In genomic region chr15:12096447-12096846, GRCm38 (mm10) we compare ENCODE assay signal across 17 mouse cellular contexts. TPM values are rescaled to one million over a fixed set of nuclear protein-coding genes. Genes with fewer than 3 reads are reported as not detected.
A peak's percentile ranks its signal among the peaks of the same experiment; 100 is the strongest.
DNase-seq lines count a peak whose midpoint lies in the region; ATAC-seq and TF ChIP-seq lines count a peak whose summit lies in the region.
"Had no signal": no experiment of that assay in that cellular context is flagged by ENCODE, and none has a peak within 500 bp of the region (broad histone marks: within the 10 kb centered on the region; RNA-seq: fewer than 3 reads in every experiment).

No protein-coding gene starts in this region.

- TF ChIP-seq CTCF in lung, adult 2 months (IDR thresholded peaks at IDR 0.05; ENCODE audit: insufficient read depth, low read length): no peak

- TF ChIP-seq POLR2A in lung, adult 2 months (IDR thresholded peaks at IDR 0.05; ENCODE audit: borderline replicate concordance, extremely low read depth, low read depth, low read length): no peak

- H3K36me3 ChIP-seq in forebrain, embryonic 14.5 days (ENCODE audit: control insufficient read depth, insufficient read depth, low read length): no peaks in the 10 kb centered on the region
- no peaks in the 10 kb centered on the region for H3K36me3 ChIP-seq in forebrain, embryonic 15.5 days
- H3K36me3 ChIP-seq in neural tube, embryonic 15.5 days: no peaks in the 10 kb centered on the region
- H3K36me3 ChIP-seq: heart, embryonic 13.5 days; liver, embryonic 15.5 days; midbrain, embryonic 10.5 days; neural tube, embryonic 12.5 days had no signal

- no peaks in the 10 kb centered on the region; the same call in 1 of the 2 replicates for H3K9me3 ChIP-seq in forebrain, embryonic 14.5 days (replicated peaks; ENCODE audit: control insufficient read depth, low read length)
- H3K9me3 ChIP-seq in forebrain, embryonic 15.5 days: no peaks in the 10 kb centered on the region
- H3K9me3 ChIP-seq in neural tube, embryonic 15.5 days (replicated peaks): no peaks in the 10 kb centered on the region
- H3K9me3 ChIP-seq: liver, embryonic 15.5 days had no signal

- no peak for ATAC-seq in forebrain, embryonic 14.5 days
- no peak for ATAC-seq in forebrain, embryonic 15.5 days (replicated peaks)
- no peak for ATAC-seq in neural tube, embryonic 15.5 days (ENCODE audit: low FRiP score)
- ATAC-seq: inflammation-experienced regulatory T-cells, adult 6 months had no signal

- peak; percentile 25 for DNase-seq in forebrain, embryonic 14.5 days (ENCODE audit: low spot score)
- DNase-seq in lung, postnatal 10 days: peak; percentile 62
- DNase-seq in lung, adult 2 months: no peak
- DNase-seq in left cerebral cortex, postnatal 36 days (ENCODE audit: low spot score in 2 of 2): peak; percentile 78 to 84
- DNase-seq in spleen, adult 18-20 months: no peak
- DNase-seq in retina, postnatal 1 day: no peak
- DNase-seq: adrenal gland, postnatal 10 days; B cell, adult 2 months; cerebellum, adult 9-10 months; thymus, adult 2 months had no signal

- H3K27me3 ChIP-seq in forebrain, embryonic 14.5 days (replicated peaks; ENCODE audit: control insufficient read depth, insufficient read depth, low read length): no peaks in the 10 kb centered on the region
- H3K27me3 ChIP-seq in forebrain, embryonic 15.5 days: no peaks in the 10 kb centered on the region
- no peaks in the 10 kb centered on the region for H3K27me3 ChIP-seq in neural tube, embryonic 15.5 days (replicated peaks)
- H3K27me3 ChIP-seq: heart, embryonic 13.5 days; liver, embryonic 15.5 days; neural tube, embryonic 12.5 days had no signal

- H3K4me2 ChIP-seq in forebrain, embryonic 14.5 days (ENCODE audit: low read length): no peak overlapping the region
- H3K4me2 ChIP-seq in forebrain, embryonic 15.5 days (replicated peaks): no peak overlapping the region
- H3K4me2 ChIP-seq in neural tube, embryonic 15.5 days: no peak overlapping the region
- H3K4me2 ChIP-seq: heart, embryonic 13.5 days; liver, embryonic 15.5 days; neural tube, embryonic 12.5 days had no signal

- H3K27ac ChIP-seq in forebrain, embryonic 14.5 days (ENCODE audit: low read depth, low read length): no peak overlapping the region
- H3K27ac ChIP-seq in forebrain, embryonic 15.5 days (replicated peaks): no peak overlapping the region; the same call in 1 of the 2 replicates
- H3K27ac ChIP-seq in neural tube, embryonic 15.5 days (replicated peaks): no peak overlapping the region
- H3K27ac ChIP-seq: heart, embryonic 13.5 days; liver, embryonic 15.5 days; midbrain, embryonic 10.5 days; neural tube, embryonic 12.5 days had no signal

- WGBS in forebrain, embryonic 14.5 days: 80% methylated on average over 4 of the region's 4 CpGs
- WGBS in forebrain, embryonic 15.5 days: 76% methylated on average over 4 of the region's 4 CpGs
- 50% methylated on average over 4 of the region's 4 CpGs for WGBS in lung, adult 2 months
- WGBS in neural tube, embryonic 15.5 days: 78% methylated on average over 4 of the region's 4 CpGs

- no peak overlapping the region for H3K4me3 ChIP-seq in forebrain, embryonic 14.5 days (ENCODE audit: low read depth, low read length)
- H3K4me3 ChIP-seq in forebrain, embryonic 15.5 days: no peak overlapping the region
- no peak overlapping the region for H3K4me3 ChIP-seq in lung, adult 2 months (replicated peaks; ENCODE audit: extremely low read depth, low read depth, low read length)
- no peak overlapping the region for H3K4me3 ChIP-seq in neural tube, embryonic 15.5 days (replicated peaks)
- H3K4me3 ChIP-seq: heart, embryonic 13.5 days; liver, embryonic 15.5 days; midbrain, embryonic 10.5 days; neural tube, embryonic 12.5 days had no signal

- H3K4me1 ChIP-seq in forebrain, embryonic 14.5 days (ENCODE audit: control insufficient read depth, insufficient read depth, low read length): peaks cover 3% of the 10 kb centered on the region; the same call in 1 of the 2 replicates
- H3K4me1 ChIP-seq in forebrain, embryonic 15.5 days: peaks cover 12% of the 10 kb centered on the region
- H3K4me1 ChIP-seq in lung, adult 2 months (ENCODE audit: control insufficient read depth, insufficient read depth, low read length): no peaks in the 10 kb centered on the region
- H3K4me1 ChIP-seq in neural tube, embryonic 15.5 days: peaks cover 16% of the 10 kb centered on the region
- H3K4me1 ChIP-seq: heart, embryonic 13.5 days; liver, embryonic 15.5 days had no signal

- intact Hi-C loops in left cerebral cortex, postnatal 36 days (cut with DNase I): no loop called here

- H3K9ac ChIP-seq in forebrain, embryonic 14.5 days (ENCODE audit: low read length): no peak overlapping the region
- H3K9ac ChIP-seq in forebrain, embryonic 15.5 days (replicated peaks): no peak overlapping the region
- no peak overlapping the region for H3K9ac ChIP-seq in neural tube, embryonic 15.5 days (replicated peaks)
- H3K9ac ChIP-seq: heart, embryonic 13.5 days; liver, embryonic 15.5 days; neural tube, embryonic 12.5 days had no signal

RNA-seq across cellular contexts. Expression of gene Zfr, which starts 21.2 kb away (rescaled TPM):
- polyA plus RNA-seq in forebrain, embryonic 14.5 days (2014; fragmentation: Nextera tagmentation; extraction: Ambion mirVana): 169 and 182 TPM in 2 replicates
- polyA plus RNA-seq in forebrain, embryonic 15.5 days (2015; fragmentation: Nextera tagmentation; extraction: Ambion mirVana): 124 and 125 TPM in 2 replicates
- polyA plus RNA-seq in lung, adult 2 months (2012; rRNA removed): 107 TPM in 2 replicates
- total RNA-seq in left cerebral cortex, postnatal 36 days (2021): 100 to 1,000 TPM; 331 to 349 TPM
- 162 and 173 TPM in 2 replicates for polyA plus RNA-seq in neural tube, embryonic 15.5 days (2015; fragmentation: Nextera tagmentation; extraction: Ambion mirVana)

Comparison
In these comparisons a context has a peak if more than half of its experiments do, and no peak if none do; other contexts are left out.
1. DNase-seq: peak in forebrain, embryonic 14.5 days (single experiment), lung, postnatal 10 days (single experiment) and left cerebral cortex, postnatal 36 days (2 of 2); none in lung, adult 2 months (single experiment), spleen, adult 18-20 months (0 of 2) and retina, postnatal 1 day (single experiment).